Mouse (Mus musculus): ENCODE results near the gene Tax1bp3.

Tax1bp3 gene

DNA sequence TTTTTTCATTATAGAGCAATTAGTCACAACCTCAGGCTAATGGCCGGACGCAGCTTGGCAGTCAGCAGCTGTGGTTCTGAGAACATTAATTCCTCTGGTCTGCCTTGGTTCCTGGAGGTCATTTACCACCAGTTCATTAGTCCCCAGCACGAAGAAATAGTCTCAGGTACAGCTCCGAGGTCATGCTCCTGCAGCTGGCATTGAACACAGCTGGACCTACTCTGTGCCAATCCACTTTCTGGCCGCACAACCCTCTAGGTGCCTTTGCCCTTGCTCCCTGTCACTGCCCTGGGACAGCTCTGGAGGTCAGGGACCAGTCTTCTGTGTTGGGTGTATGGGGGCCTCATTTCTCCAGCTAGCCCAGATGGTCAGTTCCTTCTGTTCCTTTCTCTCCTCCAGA, 52.0 kb downstream of the Tax1bp3 start:
- DNase-seq (ENCODE audit: low spot score in 2 of 2): no peak

DNA sequence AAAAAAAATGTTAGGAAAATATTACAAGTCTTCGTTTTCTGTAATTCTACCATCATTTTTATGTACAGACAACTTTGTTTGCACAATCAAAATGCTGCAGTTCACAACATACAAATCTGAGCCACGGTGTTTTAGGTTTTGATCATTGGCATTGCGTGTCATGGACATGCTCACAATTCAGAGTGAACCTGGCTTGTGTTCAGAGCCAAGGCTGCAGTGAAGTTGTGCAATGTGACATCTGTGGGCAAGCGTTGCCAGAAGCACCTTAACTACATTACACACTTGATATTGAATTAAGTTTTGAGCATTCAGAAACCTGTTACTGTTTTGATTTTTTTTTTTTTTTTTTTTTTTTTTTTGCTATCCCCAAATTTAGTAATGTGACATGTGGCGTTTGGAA, 53.2 kb downstream of the Tax1bp3 start:
- no peak for DNase-seq (ENCODE audit: low spot score in 2 of 2)

- DNase-seq (ENCODE audit: low spot score in 2 of 2): peak in 1 of 2 experiments; percentile 5
Measured at GRCm38 (mm10) chr11:73232513-73232912, 55.6 kb downstream of the Tax1bp3 start.
